Mouse (Mus musculus): ENCODE results near the gene Arfip2.

DNA sequence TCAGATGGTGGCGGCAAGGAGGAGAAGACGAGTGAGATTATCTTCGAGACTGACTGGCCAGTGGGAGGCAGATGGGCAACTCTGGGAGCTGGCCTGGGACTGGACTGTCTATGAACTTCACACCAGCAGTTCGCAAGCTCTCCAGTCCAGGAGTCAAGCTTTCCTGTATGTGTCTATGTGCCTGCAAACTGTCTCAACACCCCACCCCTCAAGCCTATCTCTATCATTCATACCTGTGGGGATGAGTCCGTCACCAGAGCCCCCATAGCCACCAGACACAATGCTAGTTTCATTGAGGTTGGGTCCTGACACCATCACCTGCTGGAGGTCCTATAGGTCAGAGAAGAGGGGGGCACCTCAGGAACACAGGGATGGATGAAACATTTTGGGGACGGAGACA, 1.4 kb downstream of the Arfip2 start:
- TF ChIP-seq CTCF (IDR thresholded peaks at IDR 0.05; ENCODE audit: extremely low read depth, insufficient read length, insufficient replicate concordance, low read depth, low read length) (no peak), POLR2A (IDR thresholded peaks at IDR 0.05; ENCODE audit: low read depth, low read length) (no peak)
